Mouse (Mus musculus) kidney, adult 2 months (tissue): Measurements from ENCODE around the gene Gm28635.

Experiments used
- CTCF ChIP-seq: fragments of 200-500 bp; conservative IDR thresholded peaks from 2 replicates; pipeline ENCODE4 v1.5.1; 2011; ENCODE audit warnings: low read depth, mild to moderate bottlenecking, control low read depth, low read length, moderate library complexity, mixed read lengths; ENCODE audit not compliant: insufficient read depth, insufficient read length
- POLR2A ChIP-seq: fragments of 200-500 bp; IDR thresholded peaks from one replicate; pipeline ENCODE4 v1.6.1; 2011; ENCODE audit warnings: low read depth, low read length, control low read depth

DNA sequence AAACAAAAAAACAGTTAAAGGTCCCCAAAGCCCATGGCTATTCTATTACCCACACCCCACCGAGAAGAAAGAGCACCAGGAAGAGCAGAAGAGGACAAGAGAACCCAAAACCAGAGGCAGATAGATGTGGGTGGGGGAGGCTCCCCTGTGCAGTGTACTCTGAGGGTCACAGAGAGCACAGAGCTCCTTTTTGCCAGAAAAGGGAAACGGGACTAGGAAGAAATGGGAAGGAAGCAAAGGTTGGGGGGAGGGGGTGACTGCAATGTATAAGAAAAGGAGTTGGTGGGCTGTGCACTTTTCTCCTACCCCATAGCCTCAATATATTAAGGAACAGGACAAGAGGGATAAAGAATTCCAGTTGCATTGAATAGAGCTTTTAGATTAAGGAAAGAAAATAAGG, 76.9 kb downstream of the Gm28635 start:
- TF ChIP-seq POLR2A, result no peak
- no peak for TF ChIP-seq CTCF
